Mouse (Mus musculus): Measurements from ENCODE around the gene Fuk. TPM values are rescaled to one million over a fixed set of nuclear protein-coding genes. Genes with fewer than 3 reads are reported as not detected.

Fuk gene
- polyA plus RNA-seq (2017; shearing (Covaris generic)): 10 to 100 TPM in 1 of 2 experiments, 1 to 10 TPM in 1; 8.0 to 10.4 TPM

GRCm38 (mm10) chr8:110901839-110902578 lies at the start of gene Fuk:
Gene Fuk, minus strand, starts transcription at chr8:110902488.

GRCm38 (mm10) chr8:110919341-110920031 lies 17.2 kb upstream of the Fuk start, which contains the start of gene St3gal2:
Gene St3gal2, plus strand, starts transcription at chr8:110919922.

GRCm38 (mm10) chr8:110846405-110847170 lies 55.7 kb downstream of the Fuk start, which contains the start of the genes Cog4 and Sf3b3:
Gene Cog4, plus strand, starts transcription at chr8:110846600.
Gene Sf3b3, minus strand, starts transcription at chr8:110846787.

Other genes starting within 250 kb of the Fuk start
- gene Mtss1l, start 181.0 kb downstream of the Fuk start, polyA plus RNA-seq (2017; shearing (Covaris generic)): under 1 TPM; 0.27 to 0.55 TPM
- 1 to 10 TPM in 1 of 2 experiments, under 1 TPM in 1; 0.12 to 3.5 TPM for gene Il34, start 96.6 kb downstream of the Fuk start, polyA plus RNA-seq (2017; shearing (Covaris generic))
- gene Cog4, start 55.9 kb downstream of the Fuk start, polyA plus RNA-seq (2017; shearing (Covaris generic)): 10 to 100 TPM; 50.3 to 57.3 TPM
- 100 to 1,000 TPM; 162 to 164 TPM for gene Sf3b3, start 55.7 kb downstream of the Fuk start, polyA plus RNA-seq (2017; shearing (Covaris generic))
- 10 to 100 TPM; 26.4 to 42.2 TPM for gene St3gal2, start 17.4 kb upstream of the Fuk start, polyA plus RNA-seq (2017; shearing (Covaris generic))
- 10 to 100 TPM; 22.0 to 25.7 TPM for gene Ddx19a, start 95.3 kb upstream of the Fuk start, polyA plus RNA-seq (2017; shearing (Covaris generic))
- 10 to 100 TPM; 11.6 to 15.3 TPM for gene Ddx19b, start 129.3 kb upstream of the Fuk start, polyA plus RNA-seq (2017; shearing (Covaris generic))
- gene Aars, start 130.7 kb upstream of the Fuk start, polyA plus RNA-seq (2017; shearing (Covaris generic)): 10 to 100 TPM; 41.4 to 51.0 TPM
- 10 to 100 TPM; 26.5 to 43.9 TPM for gene Exosc6, start 153.9 kb upstream of the Fuk start, polyA plus RNA-seq (2017; shearing (Covaris generic))
- under 1 TPM; 0.20 to 0.34 TPM for gene Clec18a, start 189.9 kb upstream of the Fuk start, polyA plus RNA-seq (2017; shearing (Covaris generic))
- 10 to 100 TPM; 15.4 to 19.4 TPM for gene Pdpr, start 192.1 kb upstream of the Fuk start, polyA plus RNA-seq (2017; shearing (Covaris generic))